In genomic region chr9:64339361-64339760, GRCm38 (mm10) we compare ENCODE assay signal across 9 mouse cellular contexts. TPM values are rescaled to one million over a fixed set of nuclear protein-coding genes. Genes with fewer than 3 reads are reported as not detected.
A peak's percentile ranks its signal among the peaks of the same experiment; 100 is the strongest.
DNase-seq lines count a peak whose midpoint lies in the region; ATAC-seq and TF ChIP-seq lines count a peak whose summit lies in the region.
"Had no signal": no experiment of that assay in that cellular context is flagged by ENCODE, and none has a peak within 500 bp of the region (broad histone marks: within the 10 kb centered on the region; RNA-seq: fewer than 3 reads in every experiment).

No protein-coding gene starts in this region.

- no peaks in the 10 kb centered on the region for H3K9me3 ChIP-seq in embryonic facial prominence, embryonic 13.5 days
- H3K9me3 ChIP-seq in intestine, embryonic 15.5 days, result no peaks in the 10 kb centered on the region
- no peaks in the 10 kb centered on the region for H3K9me3 ChIP-seq in neural tube, embryonic 13.5 days

- TF ChIP-seq CTCF in layer of hippocampus, adult 2 months (conservative IDR thresholded peaks at IDR 0.05), result peak; percentile 37

- DNase-seq in layer of hippocampus, adult 2 months (ENCODE audit: low spot score in 2 of 2), result no peak
- no peak for DNase-seq in layer of hippocampus, postnatal 25 days (ENCODE audit: extremely low spot score in 1 of 2, low spot score in 1 of 2)
- no peak for DNase-seq in urinary bladder, postnatal 14 days (ENCODE audit: low spot score)
- DNase-seq in gastrocnemius, postnatal 14 days, result no peak

- H3K27ac ChIP-seq in layer of hippocampus, adult 2 months, result peak overlapping the region; percentile 95; the same call in 1 of the 2 replicates
- peak overlapping the region; percentile 100; the same call in 1 of the 2 replicates for H3K27ac ChIP-seq in embryonic facial prominence, embryonic 13.5 days
- H3K27ac ChIP-seq in intestine, embryonic 15.5 days, result no peak overlapping the region
- no peak overlapping the region for H3K27ac ChIP-seq in neural tube, embryonic 13.5 days (replicated peaks)

- 17% methylated on average over 8 of the region's 8 CpGs for WGBS in embryonic facial prominence, embryonic 13.5 days
- 44% methylated on average over 8 of the region's 8 CpGs for WGBS in intestine, embryonic 15.5 days
- WGBS in neural tube, embryonic 13.5 days, result 25% methylated on average over 8 of the region's 8 CpGs

- peak overlapping the region; percentile 82 for H3K4me3 ChIP-seq in layer of hippocampus, adult 2 months
- H3K4me3 ChIP-seq in embryonic facial prominence, embryonic 13.5 days, result peak overlapping the region; percentile 75
- no peak overlapping the region for H3K4me3 ChIP-seq in intestine, embryonic 15.5 days (replicated peaks)
- H3K4me3 ChIP-seq in neural tube, embryonic 13.5 days, result no peak overlapping the region

- intact Hi-C loops in gastrocnemius, postnatal 14 days (cut with DNase I; ENCODE audit: low total_unique reads), result no loop called here

- peaks cover 19% of the 10 kb centered on the region for H3K4me1 ChIP-seq in embryonic facial prominence, embryonic 13.5 days
- H3K4me1 ChIP-seq in intestine, embryonic 15.5 days (replicated peaks), result no peaks in the 10 kb centered on the region
- peaks cover 22% of the 10 kb centered on the region for H3K4me1 ChIP-seq in neural tube, embryonic 13.5 days (replicated peaks)

- peaks cover 19% of the 10 kb centered on the region for H3K36me3 ChIP-seq in embryonic facial prominence, embryonic 13.5 days
- H3K36me3 ChIP-seq in intestine, embryonic 15.5 days, result no peaks in the 10 kb centered on the region
- H3K36me3 ChIP-seq in neural tube, embryonic 13.5 days, result peaks cover 9% of the 10 kb centered on the region

- no peak overlapping the region for H3K9ac ChIP-seq in embryonic facial prominence, embryonic 13.5 days
- no peak overlapping the region for H3K9ac ChIP-seq in intestine, embryonic 15.5 days
- H3K9ac ChIP-seq in neural tube, embryonic 13.5 days, result no peak overlapping the region

- peak overlapping the region; percentile 73 for H3K4me2 ChIP-seq in embryonic facial prominence, embryonic 13.5 days
- H3K4me2 ChIP-seq in intestine, embryonic 15.5 days (replicated peaks), result peak overlapping the region; percentile 88
- peak overlapping the region; percentile 66 for H3K4me2 ChIP-seq in neural tube, embryonic 13.5 days

- no peaks in the 10 kb centered on the region for H3K27me3 ChIP-seq in embryonic facial prominence, embryonic 13.5 days
- H3K27me3 ChIP-seq in intestine, embryonic 15.5 days (replicated peaks), result no peaks in the 10 kb centered on the region
- H3K27me3 ChIP-seq in neural tube, embryonic 13.5 days, result no peaks in the 10 kb centered on the region

- ATAC-seq in embryonic facial prominence, embryonic 13.5 days (ENCODE audit: insufficient number of reproducible peaks, insufficient read depth, low FRiP score, low TSS enrichment, low read depth), result no peak
- no peak for ATAC-seq in intestine, embryonic 15.5 days
- ATAC-seq in neural tube, embryonic 13.5 days (ENCODE audit: low read depth), result no peak
- no peak for ATAC-seq in granulocyte monocyte progenitor cell, adult 5-6 weeks (replicated peaks; ENCODE audit: poor library complexity, severe bottlenecking)
- ATAC-seq: activated CD4-positive, CD25-positive, alpha-beta regulatory T cell, adult 4 months had no signal

RNA-seq across cellular contexts. Expression of gene Dis3l, which starts 1.7 kb away (rescaled TPM):
- total RNA-seq in layer of hippocampus, adult 2 months (2021), result 10 to 100 TPM; 27.3 to 29.3 TPM
- 10 to 100 TPM; 27.7 to 31.6 TPM for total RNA-seq in layer of hippocampus, postnatal 25 days (2021)
- polyA plus RNA-seq in embryonic facial prominence, embryonic 13.5 days (2015; fragmentation: Nextera tagmentation; extraction: Ambion mirVana), result 19.4 and 20.7 TPM in 2 replicates
- 19.3 and 19.8 TPM in 2 replicates for polyA plus RNA-seq in intestine, embryonic 15.5 days (2015; fragmentation: Nextera tagmentation; extraction: Ambion mirVana)
- polyA plus RNA-seq in neural tube, embryonic 13.5 days (2015; fragmentation: Nextera tagmentation; extraction: Ambion mirVana), result 20.6 and 23.4 TPM in 2 replicates
- 10 to 100 TPM; 13.0 to 13.4 TPM for total RNA-seq in gastrocnemius, postnatal 14 days (2021)
- total RNA-seq in granulocyte monocyte progenitor cell, adult 5-6 weeks (2014; fragmentation: Nextera tagmentation), result 13.6 and 16.7 TPM in 2 replicates
- total RNA-seq in granulocyte monocyte progenitor cell, adult 5-6 weeks (2017), result 17.3 and 18.1 TPM in 2 replicates

RNA-seq across cellular contexts. Expression of gene Megf11, which starts 46.1 kb away (rescaled TPM):
- total RNA-seq in layer of hippocampus, adult 2 months (2021), result 10 to 100 TPM; 14.1 to 18.5 TPM
- total RNA-seq in layer of hippocampus, postnatal 25 days (2021), result 10 to 100 TPM; 14.0 to 15.6 TPM
- polyA plus RNA-seq in embryonic facial prominence, embryonic 13.5 days (2015; fragmentation: Nextera tagmentation; extraction: Ambion mirVana), result 1.8 and 2.0 TPM in 2 replicates
- 0.89 and 1.3 TPM in 2 replicates for polyA plus RNA-seq in intestine, embryonic 15.5 days (2015; fragmentation: Nextera tagmentation; extraction: Ambion mirVana)
- 18.0 and 19.9 TPM in 2 replicates for polyA plus RNA-seq in neural tube, embryonic 13.5 days (2015; fragmentation: Nextera tagmentation; extraction: Ambion mirVana)
- total RNA-seq in gastrocnemius, postnatal 14 days (2021), result under 1 TPM; 0.27 to 0.31 TPM
- total RNA-seq in granulocyte monocyte progenitor cell, adult 5-6 weeks (2014; fragmentation: Nextera tagmentation), result not detected in 2 replicates
- total RNA-seq in granulocyte monocyte progenitor cell, adult 5-6 weeks (2017), result under 0.01 TPM in 1 of 2 replicates, not detected in the other

RNA-seq across cellular contexts. Expression of gene Tipin, which starts 58.0 kb away (rescaled TPM):
- total RNA-seq in layer of hippocampus, adult 2 months (2021), result 10 to 100 TPM; 15.4 to 21.7 TPM
- total RNA-seq in layer of hippocampus, postnatal 25 days (2021), result 10 to 100 TPM; 13.8 to 19.7 TPM
- 219 and 245 TPM in 2 replicates for polyA plus RNA-seq in embryonic facial prominence, embryonic 13.5 days (2015; fragmentation: Nextera tagmentation; extraction: Ambion mirVana)
- polyA plus RNA-seq in intestine, embryonic 15.5 days (2015; fragmentation: Nextera tagmentation; extraction: Ambion mirVana), result 171 and 190 TPM in 2 replicates
- 78.9 and 80.5 TPM in 2 replicates for polyA plus RNA-seq in neural tube, embryonic 13.5 days (2015; fragmentation: Nextera tagmentation; extraction: Ambion mirVana)
- 10 to 100 TPM; 12.3 to 17.6 TPM for total RNA-seq in gastrocnemius, postnatal 14 days (2021)
- total RNA-seq in granulocyte monocyte progenitor cell, adult 5-6 weeks (2014; fragmentation: Nextera tagmentation), result 233 and 243 TPM in 2 replicates
- 318 and 327 TPM in 2 replicates for total RNA-seq in granulocyte monocyte progenitor cell, adult 5-6 weeks (2017)

Comparison
In these comparisons a context has a peak if more than half of its experiments do, and no peak if none do; other contexts are left out.
1. H3K27ac ChIP-seq: peak in layer of hippocampus, adult 2 months (single experiment) and embryonic facial prominence, embryonic 13.5 days (single experiment); none in intestine, embryonic 15.5 days (single experiment) and neural tube, embryonic 13.5 days (single experiment).
2. H3K4me3 ChIP-seq: peak in layer of hippocampus, adult 2 months (single experiment) and embryonic facial prominence, embryonic 13.5 days (single experiment); none in intestine, embryonic 15.5 days (single experiment) and neural tube, embryonic 13.5 days (single experiment).
3. RNA of gene Megf11, which starts 46.1 kb away (total RNA-seq): 14.1 to 18.5 TPM in layer of hippocampus, adult 2 months and 14.0 to 15.6 TPM in layer of hippocampus, postnatal 25 days; 0.27 to 0.31 TPM in gastrocnemius, postnatal 14 days and under 0.01 TPM in granulocyte monocyte progenitor cell, adult 5-6 weeks; every median in the first group is over 10 times any median in the second.
4. RNA of gene Tipin, which starts 58.0 kb away (total RNA-seq): 233 to 327 TPM in granulocyte monocyte progenitor cell, adult 5-6 weeks; 15.4 to 21.7 TPM in layer of hippocampus, adult 2 months, 13.8 to 19.7 TPM in layer of hippocampus, postnatal 25 days and 12.3 to 17.6 TPM in gastrocnemius, postnatal 14 days; every median in the first group is over 10 times any median in the second.
5. Peak in every context shown above with its lines, with median percentiles within 50 percentile points of each other: H3K4me2 ChIP-seq.